Mouse (Mus musculus) heart, postnatal 14 days (tissue): ENCODE measurements around the gene Pcsk1n. TPM values are rescaled to one million over a fixed set of nuclear protein-coding genes. Genes with fewer than 3 reads are reported as not detected.

Experiments used
- DNase-seq, 2 experiments: peaks; one replicate each; pipeline ENCODE4 v3.0.0; 2021 to 2022
- intact Hi-C: fragments of 180-260 bp; cut with DNase I; formaldehyde crosslinking; loops from one replicate; pipeline ENCODE4 v1.15.1; 2025
- total RNA-seq, 2 experiments: library from RNA; stranded (reverse); gene quantifications; 2 replicates each; pipeline ENCODE4 v1.2.3; 2021

Pcsk1n gene
- total RNA-seq, 2 experiments from 2014 or later: not detected

GRCm38 (mm10) chrX:7937667-7938066 is 18.0 kb downstream of the Pcsk1n start:
- no peak for DNase-seq
- intact Hi-C loops: no loop called here

GRCm38 (mm10) chrX:7945618-7946017 is 26.0 kb downstream of the Pcsk1n start:
- no peak for DNase-seq
- intact Hi-C loops: loop anchor here (5.0 kb wide), 1 partner anchor 43 kb away; no protein-coding TSS in a partner anchor

GRCm38 (mm10) chrX:7947108-7947899 is 27.7 kb downstream of the Pcsk1n start, which contains the start of gene Hdac6:
TSS of gene Hdac6 (minus strand) at chrX:7947889.
- no peak for DNase-seq
- intact Hi-C loops: loop anchor here (5.0 kb wide), 1 partner anchor 45 kb away; no protein-coding TSS in a partner anchor

GRCm38 (mm10) chrX:7947900-7948492 is 28.4 kb downstream of the Pcsk1n start:
- intact Hi-C loops: loop anchor here (5.0 kb wide), 1 partner anchor 46 kb away; no protein-coding TSS in a partner anchor
- DNase-seq: peak; percentile 90 to 91

- intact Hi-C loops: no loop called here
These were observed 30.5 kb downstream of the Pcsk1n start for GRCm38 (mm10) chrX:7950091-7950490.

GRCm38 (mm10) chrX:7958868-7959267 is 39.2 kb downstream of the Pcsk1n start:
- intact Hi-C loops: no loop called here
- no peak for DNase-seq

More at GRCm38 (mm10) chrX:7950091-7950490, 30.5 kb downstream of the Pcsk1n start:
- no peak for DNase-seq

- intact Hi-C loops: no loop called here
- no peak for DNase-seq
These were observed 44.4 kb downstream of the Pcsk1n start for GRCm38 (mm10) chrX:7963829-7964626.

- DNase-seq: no peak
- intact Hi-C loops: no loop called here
These were observed 46.5 kb downstream of the Pcsk1n start for GRCm38 (mm10) chrX:7966161-7966560.

GRCm38 (mm10) chrX:7967596-7968201 is 48.1 kb downstream of the Pcsk1n start:
- no peak for DNase-seq
- intact Hi-C loops: no loop called here

- intact Hi-C loops: no loop called here
- DNase-seq: no peak
These were observed 48.6 kb downstream of the Pcsk1n start for GRCm38 (mm10) chrX:7968226-7968625.

GRCm38 (mm10) chrX:7968899-7969298 is 49.3 kb downstream of the Pcsk1n start:
- no peak for DNase-seq
- intact Hi-C loops: no loop called here

GRCm38 (mm10) chrX:7971292-7971691 is 51.7 kb downstream of the Pcsk1n start:
- no peak for DNase-seq
- intact Hi-C loops: no loop called here

Other genes with a start within 250 kb of the Pcsk1n start
- 10 to 100 TPM; 43.8 to 58.0 TPM for gene Plp2, start 248.4 kb upstream of the Pcsk1n start, total RNA-seq
- 10 to 100 TPM; 18.4 to 21.2 TPM for gene Magix, start 238.6 kb upstream of the Pcsk1n start, total RNA-seq
- gene Gpkow, start 222.7 kb upstream of the Pcsk1n start, total RNA-seq: 10 to 100 TPM; 21.4 to 21.5 TPM
- 10 to 100 TPM; 28.8 to 38.3 TPM for gene Wdr45, start 205.5 kb upstream of the Pcsk1n start, total RNA-seq
- gene Gm45208, start 197.6 kb upstream of the Pcsk1n start, total RNA-seq: not detected
- 1 to 10 TPM; 7.0 to 8.0 TPM for gene Praf2, start 191.4 kb upstream of the Pcsk1n start, total RNA-seq
- 1 to 10 TPM in 1 of 2 experiments, under 1 TPM in 1; 0.74 to 1.2 TPM for gene Ccdc120, start 168.9 kb upstream of the Pcsk1n start, total RNA-seq
- gene Tfe3, start 157.3 kb upstream of the Pcsk1n start, total RNA-seq: 10 to 100 TPM; 14.8 to 19.9 TPM
- 10 to 100 TPM; 26.1 to 31.7 TPM for gene Gripap1, start 130.1 kb upstream of the Pcsk1n start, total RNA-seq
- under 1 TPM; 0.39 to 0.45 TPM for gene Kcnd1, start 97.5 kb upstream of the Pcsk1n start, total RNA-seq
- gene Otud5, start 78.5 kb upstream of the Pcsk1n start, total RNA-seq: 10 to 100 TPM; 33.5 to 33.8 TPM
- 1 to 10 TPM; 2.5 to 3.5 TPM for gene Pim2, start 41.6 kb upstream of the Pcsk1n start, total RNA-seq
- 10 to 100 TPM; 14.1 to 14.7 TPM for gene Slc35a2, start 35.8 kb upstream of the Pcsk1n start, total RNA-seq
- 10 to 100 TPM; 22.5 to 26.4 TPM for gene Pqbp1, start 20.6 kb upstream of the Pcsk1n start, total RNA-seq
- gene Timm17b, start 20.5 kb upstream of the Pcsk1n start, total RNA-seq: 10 to 100 TPM; 30.8 to 42.9 TPM
- not detected for gene Gm10491, start 12.0 kb upstream of the Pcsk1n start, total RNA-seq
- gene Gm10490, start 10.3 kb upstream of the Pcsk1n start, total RNA-seq: not detected
- gene Eras, start 8.8 kb downstream of the Pcsk1n start, total RNA-seq: not detected
- 10 to 100 TPM; 13.0 to 14.7 TPM for gene Hdac6, start 28.1 kb downstream of the Pcsk1n start, total RNA-seq
- gene Gata1, start 58.2 kb downstream of the Pcsk1n start, total RNA-seq: not detected
- not detected for gene Glod5, start 98.7 kb downstream of the Pcsk1n start, total RNA-seq
- 1 to 10 TPM; 6.0 to 6.7 TPM for gene Suv39h1, start 154.9 kb downstream of the Pcsk1n start, total RNA-seq
- 1 to 10 TPM; 2.7 to 4.0 TPM for gene Was, start 170.7 kb downstream of the Pcsk1n start, total RNA-seq
- gene Wdr13, start 213.1 kb downstream of the Pcsk1n start, total RNA-seq: 10 to 100 TPM; 67.7 to 71.3 TPM
- 100 to 1,000 TPM; 158 to 181 TPM for gene Rbm3, start 226.1 kb downstream of the Pcsk1n start, total RNA-seq